Mouse (Mus musculus) gonadal fat pad, adult 2 months (tissue): Measurements from ENCODE around the gene Nop2. TPM values are rescaled to one million over a fixed set of nuclear protein-coding genes. Genes with fewer than 3 reads are reported as not detected.
"Not testable (repeated sequence)": the region's sequence is repeated elsewhere in the genome, so short reads cannot be mapped to it uniquely, and the experiment has no call there.

Source experiments
- DNase-seq: peaks from one replicate; pipeline ENCODE4 v3.0.0-alpha.2; 2012; ENCODE audit warnings: low read depth
- polyA plus RNA-seq: library from polyadenylated mRNA; depleted of rRNA; stranded (reverse); fragments of >200 nt; gene quantifications from 2 replicates; pipeline ENCODE4 v1.2.3, GENCODE M21; 2012

The Nop2 gene
- polyA plus RNA-seq, 1 experiment = 14.0 TPM

GRCm38 (mm10) chr6:125153018-125153389 lies 21.3 kb downstream of the Nop2 start:
- DNase-seq = no peak

- DNase-seq = no peak
Measured at GRCm38 (mm10) chr6:125153682-125154081, 22.0 kb downstream of the Nop2 start.

GRCm38 (mm10) chr6:125154550-125154949 lies 22.8 kb downstream of the Nop2 start:
- no peak for DNase-seq

- no peak for DNase-seq
Measured at GRCm38 (mm10) chr6:125155262-125155661, 23.6 kb downstream of the Nop2 start.

- no peak for DNase-seq
Measured at GRCm38 (mm10) chr6:125156491-125156890, 24.8 kb downstream of the Nop2 start.

- DNase-seq = no peak
Measured at GRCm38 (mm10) chr6:125156903-125157614, 25.4 kb downstream of the Nop2 start.

GRCm38 (mm10) chr6:125158944-125159492 lies 27.3 kb downstream of the Nop2 start:
- DNase-seq = no peak

GRCm38 (mm10) chr6:125159773-125160557 lies 28.3 kb downstream of the Nop2 start:
- no peak for DNase-seq

- no peak for DNase-seq
Measured at GRCm38 (mm10) chr6:125160558-125160853, 28.8 kb downstream of the Nop2 start.

GRCm38 (mm10) chr6:125160854-125161760 lies 29.4 kb downstream of the Nop2 start:
- DNase-seq = no peak

- DNase-seq = not testable (repeated sequence)
Measured at GRCm38 (mm10) chr6:125161971-125162370, 30.3 kb downstream of the Nop2 start.

GRCm38 (mm10) chr6:125162615-125163305 lies 31.1 kb downstream of the Nop2 start:
- DNase-seq = not testable (repeated sequence)

GRCm38 (mm10) chr6:125163801-125164657 lies 32.3 kb downstream of the Nop2 start:
- no peak for DNase-seq

- DNase-seq = no peak
Measured at GRCm38 (mm10) chr6:125164672-125165327, 33.1 kb downstream of the Nop2 start.

GRCm38 (mm10) chr6:125165328-125165891 lies 33.7 kb downstream of the Nop2 start:
- no peak for DNase-seq

GRCm38 (mm10) chr6:125166051-125166751 lies 34.5 kb downstream of the Nop2 start, which contains the start of gene Gapdh:
Gene Gapdh (minus strand): TSS chr6:125166467.
- DNase-seq = no peak

- no peak for DNase-seq
Measured at GRCm38 (mm10) chr6:125166861-125167650, 35.3 kb downstream of the Nop2 start.

- DNase-seq = no peak
Measured at GRCm38 (mm10) chr6:125168086-125168485, 36.4 kb downstream of the Nop2 start.
